Mouse (Mus musculus) myocyte (in vitro differentiated cells): ENCODE results near the gene Ago4.

Experiments
- CEBPB ChIP-seq: IDR thresholded peaks from 2 replicates; pipeline ENCODE4 v1.6.1; 2011; ENCODE audit warnings: mild to moderate bottlenecking, moderate library complexity; ENCODE audit not compliant: poor library complexity, insufficient read depth, severe bottlenecking
- E2F4 ChIP-seq: IDR thresholded peaks from one replicate; pipeline ENCODE4 v1.6.1; 2011; ENCODE audit warnings: mild to moderate bottlenecking, control low read depth, moderate library complexity; ENCODE audit not compliant: insufficient read depth
- MAX ChIP-seq: IDR thresholded peaks from one replicate; pipeline ENCODE4 v1.6.1; 2011; ENCODE audit warnings: low read depth, mild to moderate bottlenecking, control low read depth
- MYOD1 ChIP-seq, 3 experiments: IDR thresholded peaks; one replicate each; pipeline ENCODE4 v1.6.1; 2011; ENCODE audit warnings: control low read depth in 2 of 3, low read depth in 2 of 3, mild to moderate bottlenecking in 2 of 3, moderate library complexity in 1 of 3; ENCODE audit not compliant: insufficient read length in 2 of 3, control insufficient read depth in 1 of 3
- MYOG ChIP-seq, 3 experiments: IDR thresholded peaks; one replicate each; pipeline ENCODE4 v1.6.1; 2011; ENCODE audit warnings: control low read depth in 2 of 3, low read depth in 2 of 3, mild to moderate bottlenecking in 2 of 3; ENCODE audit not compliant: insufficient read length in 2 of 3, control insufficient read depth in 1 of 3, insufficient read depth in 1 of 3
- POLR2A ChIP-seq: IDR thresholded peaks from one replicate; pipeline ENCODE4 v1.6.1; 2011; ENCODE audit warnings: low read depth, mild to moderate bottlenecking, control low read depth, moderate library complexity; ENCODE audit not compliant: insufficient read length
- POLR2AphosphoS2 ChIP-seq: IDR thresholded peaks from one replicate; pipeline ENCODE4 v1.6.1; 2011; ENCODE audit warnings: low read depth, control low read depth; ENCODE audit not compliant: insufficient read length
- TCF12 ChIP-seq: IDR thresholded peaks from one replicate; pipeline ENCODE4 v1.6.1; 2011; ENCODE audit warnings: mild to moderate bottlenecking, control low read depth; ENCODE audit not compliant: poor library complexity, insufficient read depth, severe bottlenecking
- USF1 ChIP-seq: IDR thresholded peaks from one replicate; pipeline ENCODE4 v1.6.1; 2011; ENCODE audit warnings: low read depth, mild to moderate bottlenecking, control low read depth, moderate library complexity

- TF ChIP-seq CEBPB (no peak), MYOD1 (IDR thresholded peaks at IDR 0.05; ENCODE audit: control insufficient read depth in 1 of 3, insufficient read length in 2 of 3, low read depth in 2 of 3) (no peak), E2F4 (no peak), POLR2A (no peak), POLR2AphosphoS2 (no peak), MYOG (IDR thresholded peaks at IDR 0.05; ENCODE audit: control insufficient read depth in 1 of 3, insufficient read depth in 1 of 3, insufficient read length in 2 of 3, low read depth in 2 of 3) (no peak), USF1 (no peak), TCF12 (no peak), MAX (no peak)
These were observed 22.3 kb downstream of the Ago4 start for GRCm38 (mm10) chr4:126511013-126511412.
